13 mouse cellular contexts compared by ENCODE assay signal in the genomic region with DNA sequence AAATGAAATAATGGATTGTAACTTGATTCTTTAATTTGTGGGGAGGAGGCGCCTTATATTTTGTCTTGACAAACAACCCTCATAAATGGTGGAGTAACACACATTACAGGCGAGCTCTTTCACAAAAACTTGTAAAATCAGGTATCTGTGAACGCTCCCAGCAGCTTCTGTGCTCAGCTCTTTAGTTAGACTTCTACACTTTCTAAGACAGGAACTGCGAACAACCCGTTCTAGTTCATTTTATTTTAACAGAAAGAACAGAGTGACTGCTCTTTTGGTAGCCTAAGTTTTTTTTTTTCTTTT. TPM values are rescaled to one million over a fixed set of nuclear protein-coding genes. Genes with fewer than 3 reads are reported as not detected.
DNase-seq lines count a peak whose midpoint lies in the region; ATAC-seq and TF ChIP-seq lines count a peak whose summit lies in the region.
"Had no signal": no experiment of that assay in that cellular context is flagged by ENCODE, and none has a peak within 500 bp of the region (broad histone marks: within the 10 kb centered on the region; RNA-seq: fewer than 3 reads in every experiment).

No protein-coding gene starts in this region.

- no peak overlapping the region for H3K27ac ChIP-seq in forebrain, postnatal 0 days (ENCODE audit: low read depth, low read length)
- H3K27ac ChIP-seq in forebrain, embryonic 13.5 days = no peak overlapping the region
- H3K27ac ChIP-seq in limb, embryonic 12.5 days = no peak overlapping the region
- no peak overlapping the region for H3K27ac ChIP-seq in limb, embryonic 10.5 days
- H3K27ac ChIP-seq in limb, embryonic 13.5 days = no peak overlapping the region
- H3K27ac ChIP-seq: hindbrain, embryonic 15.5 days had no signal

- TF ChIP-seq CTCF in forebrain, postnatal 0 days (IDR thresholded peaks at IDR 0.05; ENCODE audit: low read depth) = no peak

- ATAC-seq in forebrain, postnatal 0 days = no peak
- ATAC-seq in forebrain, embryonic 13.5 days = no peak
- ATAC-seq in limb, embryonic 12.5 days (ENCODE audit: insufficient number of reproducible peaks, insufficient read depth, low FRiP score, low TSS enrichment, low read depth) = no peak
- ATAC-seq in limb, embryonic 13.5 days (ENCODE audit: low FRiP score, low read depth) = no peak

- H3K4me2 ChIP-seq in forebrain, postnatal 0 days (ENCODE audit: low read depth) = no peak overlapping the region
- no peak overlapping the region for H3K4me2 ChIP-seq in forebrain, embryonic 13.5 days
- no peak overlapping the region; the same call in 1 of the 2 replicates for H3K4me2 ChIP-seq in limb, embryonic 12.5 days
- H3K4me2 ChIP-seq in limb, embryonic 13.5 days (replicated peaks) = peak overlapping the region; percentile 76
- H3K4me2 ChIP-seq: hindbrain, embryonic 15.5 days; liver, embryonic 11.5 days had no signal

- no peak overlapping the region for H3K9ac ChIP-seq in forebrain, postnatal 0 days
- H3K9ac ChIP-seq in forebrain, embryonic 13.5 days = no peak overlapping the region
- no peak overlapping the region for H3K9ac ChIP-seq in limb, embryonic 12.5 days (replicated peaks)
- H3K9ac ChIP-seq in limb, embryonic 13.5 days = no peak overlapping the region
- H3K9ac ChIP-seq: hindbrain, embryonic 15.5 days had no signal

- peaks cover 56% of the 10 kb centered on the region for H3K27me3 ChIP-seq in forebrain, postnatal 0 days (ENCODE audit: insufficient read depth, low read length)
- H3K27me3 ChIP-seq in forebrain, embryonic 13.5 days = peaks cover 86% of the 10 kb centered on the region
- H3K27me3 ChIP-seq in limb, embryonic 12.5 days = peaks cover 66% of the 10 kb centered on the region
- peaks cover 91% of the 10 kb centered on the region for H3K27me3 ChIP-seq in limb, embryonic 10.5 days (ENCODE audit: low read depth, poor library complexity, severe bottlenecking)
- peaks cover 72% of the 10 kb centered on the region for H3K27me3 ChIP-seq in limb, embryonic 13.5 days

- H3K4me1 ChIP-seq in forebrain, postnatal 0 days (ENCODE audit: insufficient read depth) = no peaks in the 10 kb centered on the region
- H3K4me1 ChIP-seq in forebrain, embryonic 13.5 days = peaks cover 15% of the 10 kb centered on the region
- H3K4me1 ChIP-seq in limb, embryonic 12.5 days (replicated peaks) = peaks cover 15% of the 10 kb centered on the region
- H3K4me1 ChIP-seq in limb, embryonic 10.5 days = peaks cover 19% of the 10 kb centered on the region
- peaks cover 13% of the 10 kb centered on the region for H3K4me1 ChIP-seq in limb, embryonic 13.5 days

- no peaks in the 10 kb centered on the region for H3K36me3 ChIP-seq in forebrain, postnatal 0 days (ENCODE audit: insufficient read depth)
- H3K36me3 ChIP-seq in forebrain, embryonic 13.5 days (ENCODE audit: poor library complexity, severe bottlenecking) = no peaks in the 10 kb centered on the region
- no peaks in the 10 kb centered on the region for H3K36me3 ChIP-seq in limb, embryonic 12.5 days
- no peaks in the 10 kb centered on the region for H3K36me3 ChIP-seq in limb, embryonic 10.5 days
- H3K36me3 ChIP-seq in limb, embryonic 13.5 days = no peaks in the 10 kb centered on the region
- H3K36me3 ChIP-seq: hindbrain, embryonic 15.5 days had no signal

- peak; percentile 58 for DNase-seq in forebrain, postnatal 0 days
- DNase-seq in limb, embryonic 10.5 days (ENCODE audit: low spot score) = no peak
- DNase-seq in brain, embryonic 18.5 days (ENCODE audit: low read depth, low spot score) = peak; percentile 18
- no peak for DNase-seq in urinary bladder, postnatal 10 days (ENCODE audit: low spot score)
- DNase-seq in B cell, adult 2 months = no peak
- DNase-seq: cerebellum, adult 8-10 months; kidney, postnatal 25 days; thymus, adult 2 months had no signal

- no peak overlapping the region for H3K4me3 ChIP-seq in forebrain, postnatal 0 days (ENCODE audit: low read depth, low read length)
- H3K4me3 ChIP-seq in forebrain, embryonic 13.5 days = no peak overlapping the region
- H3K4me3 ChIP-seq in limb, embryonic 12.5 days (replicated peaks) = 0 out of 2 replicates have a peak overlapping the region, but pooled peaks have one; percentile 49
- no peak overlapping the region for H3K4me3 ChIP-seq in limb, embryonic 10.5 days
- H3K4me3 ChIP-seq in limb, embryonic 13.5 days = peak overlapping the region; percentile 49
- H3K4me3 ChIP-seq: hindbrain, embryonic 15.5 days had no signal

- no peaks in the 10 kb centered on the region for H3K9me3 ChIP-seq in forebrain, postnatal 0 days (ENCODE audit: low read length)
- no peaks in the 10 kb centered on the region for H3K9me3 ChIP-seq in forebrain, embryonic 13.5 days (replicated peaks)
- no peaks in the 10 kb centered on the region for H3K9me3 ChIP-seq in limb, embryonic 12.5 days
- H3K9me3 ChIP-seq in limb, embryonic 10.5 days (replicated peaks) = no peaks in the 10 kb centered on the region
- no peaks in the 10 kb centered on the region for H3K9me3 ChIP-seq in limb, embryonic 13.5 days
- H3K9me3 ChIP-seq: hindbrain, embryonic 15.5 days had no signal

- WGBS in forebrain, postnatal 0 days = 8% methylated on average over 5 of the region's 5 CpGs
- 6% methylated on average over 5 of the region's 5 CpGs for WGBS in forebrain, embryonic 13.5 days
- WGBS in limb, embryonic 12.5 days = 10% methylated on average over 5 of the region's 5 CpGs
- WGBS in limb, embryonic 10.5 days = 12% methylated on average over 5 of the region's 5 CpGs
- 9% methylated on average over 5 of the region's 5 CpGs for WGBS in limb, embryonic 13.5 days

RNA-seq across cellular contexts. Expression of a gene that starts 2.2 kb away (rescaled TPM):
- total RNA-seq in forebrain, postnatal 0 days (2014; rRNA removed) = 19.2 and 26.9 TPM in 2 replicates
- polyA plus RNA-seq in forebrain, postnatal 0 days (2015; fragmentation: Nextera tagmentation; extraction: Ambion mirVana) = 22.9 and 23.3 TPM in 2 replicates
- 2.4 and 2.6 TPM in 2 replicates for polyA plus RNA-seq in forebrain, embryonic 13.5 days (2015; fragmentation: Nextera tagmentation; extraction: Ambion mirVana)
- 103 and 123 TPM in 2 replicates for polyA plus RNA-seq in limb, embryonic 12.5 days (2016; fragmentation: Nextera tagmentation; extraction: Ambion mirVana)
- polyA plus RNA-seq in limb, embryonic 10.5 days (2016; fragmentation: Nextera tagmentation; extraction: Ambion mirVana) = 20.4 and 23.7 TPM in 2 replicates
- polyA plus RNA-seq in limb, embryonic 13.5 days (2015; fragmentation: Nextera tagmentation; extraction: Ambion mirVana) = 113 and 119 TPM in 2 replicates

RNA-seq across cellular contexts. Expression of a gene that starts 49.3 kb away (rescaled TPM):
- 0.48 and 0.62 TPM in 2 replicates for total RNA-seq in forebrain, postnatal 0 days (2014; rRNA removed)
- 1.2 and 2.3 TPM in 2 replicates for polyA plus RNA-seq in forebrain, postnatal 0 days (2015; fragmentation: Nextera tagmentation; extraction: Ambion mirVana)
- 0.45 and 0.82 TPM in 2 replicates for polyA plus RNA-seq in forebrain, embryonic 13.5 days (2015; fragmentation: Nextera tagmentation; extraction: Ambion mirVana)
- 0.13 and 0.20 TPM in 2 replicates for polyA plus RNA-seq in limb, embryonic 12.5 days (2016; fragmentation: Nextera tagmentation; extraction: Ambion mirVana)
- 0.08 and 0.14 TPM in 2 replicates for polyA plus RNA-seq in limb, embryonic 10.5 days (2016; fragmentation: Nextera tagmentation; extraction: Ambion mirVana)
- polyA plus RNA-seq in limb, embryonic 13.5 days (2015; fragmentation: Nextera tagmentation; extraction: Ambion mirVana) = 0.43 and 0.62 TPM in 2 replicates

Comparison
In these comparisons a context has a peak if more than half of its experiments do, and no peak if none do; other contexts are left out.
1. H3K4me3 ChIP-seq: peak in limb, embryonic 12.5 days (single experiment) and limb, embryonic 13.5 days (single experiment); none in forebrain, postnatal 0 days (single experiment), forebrain, embryonic 13.5 days (single experiment) and limb, embryonic 10.5 days (single experiment).
2. DNase-seq: peak in forebrain, postnatal 0 days (single experiment) and brain, embryonic 18.5 days (single experiment); none in limb, embryonic 10.5 days (single experiment), urinary bladder, postnatal 10 days (single experiment) and B cell, adult 2 months (0 of 2).